Comparison of ENCODE assay signal across 25 mouse cellular contexts in the genomic region with DNA sequence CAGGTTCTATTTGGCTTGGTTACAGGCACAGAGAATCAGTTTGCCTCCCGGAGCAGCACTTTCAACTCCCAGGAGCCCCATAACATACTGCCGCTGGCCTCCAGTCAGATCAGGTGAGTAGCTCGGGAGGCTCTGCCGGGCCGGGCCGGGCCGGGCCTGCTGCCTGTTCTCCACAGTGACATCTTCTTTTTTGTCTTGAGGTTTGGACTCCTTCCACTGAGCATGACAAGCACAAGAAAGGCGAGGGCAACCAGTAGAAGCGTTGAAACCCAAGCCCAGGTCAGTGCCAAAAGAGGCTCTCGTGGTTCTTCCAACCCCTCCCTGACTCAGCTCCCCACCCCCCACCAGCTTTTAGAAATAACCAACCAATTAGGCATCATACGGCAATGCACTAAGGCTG. TPM values are rescaled to one million over a fixed set of nuclear protein-coding genes. Genes with fewer than 3 reads are reported as not detected.
DNase-seq lines count a peak whose midpoint lies in the region; ATAC-seq lines count a peak whose summit lies in the region.
"Had no signal": no experiment of that assay in that cellular context is flagged by ENCODE, and none has a peak within 500 bp of the region (broad histone marks: within the 10 kb centered on the region; RNA-seq: fewer than 3 reads in every experiment).

No protein-coding gene starts in this region.

- H3K4me3 ChIP-seq in hindbrain, embryonic 16.5 days (ENCODE audit: low read length), result no peak overlapping the region
- H3K4me3 ChIP-seq: embryonic facial prominence, embryonic 15.5 days; heart, embryonic 10.5 days; limb, embryonic 13.5 days; liver, embryonic 12.5 days had no signal

- no peak overlapping the region for H3K4me2 ChIP-seq in hindbrain, embryonic 16.5 days (ENCODE audit: low read length)
- H3K4me2 ChIP-seq: embryonic facial prominence, embryonic 15.5 days; limb, embryonic 13.5 days; liver, embryonic 12.5 days had no signal

- peaks cover 51% of the 10 kb centered on the region for H3K36me3 ChIP-seq in hindbrain, embryonic 16.5 days (ENCODE audit: control insufficient read depth, insufficient read depth, low read length)

- H3K27ac ChIP-seq in hindbrain, embryonic 16.5 days (ENCODE audit: low read depth, low read length), result no peak overlapping the region
- H3K27ac ChIP-seq: embryonic facial prominence, embryonic 15.5 days; heart, embryonic 10.5 days; hindbrain, postnatal 0 days; limb, embryonic 13.5 days; liver, embryonic 12.5 days had no signal

- no peaks in the 10 kb centered on the region for H3K27me3 ChIP-seq in hindbrain, embryonic 16.5 days (replicated peaks; ENCODE audit: control insufficient read depth, insufficient read depth, low read length)
- H3K27me3 ChIP-seq: CH12.LX; embryonic facial prominence, embryonic 15.5 days; limb, embryonic 13.5 days; liver, embryonic 12.5 days had no signal

- peak; percentile 36 for ATAC-seq in granulocyte monocyte progenitor cell, adult 5-6 weeks (replicated peaks; ENCODE audit: poor library complexity, severe bottlenecking)
- no peak for ATAC-seq in hindbrain, embryonic 16.5 days
- ATAC-seq: forebrain, embryonic 16.5 days; hindbrain, postnatal 0 days; intestine, embryonic 16.5 days; liver, embryonic 12.5 days had no signal

- peaks cover 8% of the 10 kb centered on the region; the same call in 1 of the 2 replicates for H3K4me1 ChIP-seq in hindbrain, embryonic 16.5 days (ENCODE audit: control insufficient read depth, insufficient read depth, low read depth, low read length)
- H3K4me1 ChIP-seq: embryonic facial prominence, embryonic 15.5 days had no signal

- no peaks in the 10 kb centered on the region for H3K9me3 ChIP-seq in hindbrain, embryonic 16.5 days (ENCODE audit: control insufficient read depth, low read length)
- H3K9me3 ChIP-seq: embryonic facial prominence, embryonic 15.5 days; G1E; heart, embryonic 10.5 days; limb, embryonic 13.5 days; liver, embryonic 12.5 days had no signal

- DNase-seq in cerebellum, adult 18-20 months, result peak; percentile 39 to 45
- DNase-seq in cerebellum, postnatal 36 days, result no peak
- peak; percentile 82 for DNase-seq in 3134 (ENCODE audit: extremely low read depth, insufficient read length, low spot score)
- peak; percentile 17 for DNase-seq in NIH3T3 (ENCODE audit: low read depth)
- DNase-seq in ovary, postnatal 36 days (ENCODE audit: low spot score), result no peak
- no peak for DNase-seq in adrenal gland, postnatal 14 days
- DNase-seq: adrenal gland, postnatal 25 days; heart, postnatal 4 days; kidney, adult 9 months; kidney, postnatal 14 days; lung, adult 18-20 months; lung, postnatal 14 days; midbrain, embryonic 14.5 days had no signal

- no peak overlapping the region for H3K9ac ChIP-seq in hindbrain, embryonic 16.5 days (ENCODE audit: low read depth, low read length)
- H3K9ac ChIP-seq: embryonic facial prominence, embryonic 15.5 days; limb, embryonic 13.5 days; liver, embryonic 12.5 days had no signal

- WGBS in hindbrain, embryonic 16.5 days, result 84% methylated on average over 11 of the region's 11 CpGs

RNA-seq across cellular contexts. Expression of gene Slc39a11, which starts 11.1 kb away (rescaled TPM):
- total RNA-seq in granulocyte monocyte progenitor cell, adult 5-6 weeks (2014; fragmentation: Nextera tagmentation), result 24.8 and 37.0 TPM in 2 replicates
- 30.5 and 36.9 TPM in 2 replicates for total RNA-seq in granulocyte monocyte progenitor cell, adult 5-6 weeks (2017)
- 37.1 and 40.1 TPM in 2 replicates for polyA plus RNA-seq in hindbrain, embryonic 16.5 days (2015; fragmentation: Nextera tagmentation; extraction: Ambion mirVana)
- 13.7 and 17.5 TPM in 2 replicates for total RNA-seq in adrenal gland, postnatal 14 days (2021)

RNA-seq across cellular contexts. Expression of gene Cog1, which starts 12.0 kb away (rescaled TPM):
- total RNA-seq in granulocyte monocyte progenitor cell, adult 5-6 weeks (2014; fragmentation: Nextera tagmentation), result 39.1 and 63.6 TPM in 2 replicates
- 11.3 and 22.8 TPM in 2 replicates for total RNA-seq in granulocyte monocyte progenitor cell, adult 5-6 weeks (2017)
- 35.3 and 38.5 TPM in 2 replicates for polyA plus RNA-seq in hindbrain, embryonic 16.5 days (2015; fragmentation: Nextera tagmentation; extraction: Ambion mirVana)
- 30.8 and 31.9 TPM in 2 replicates for total RNA-seq in adrenal gland, postnatal 14 days (2021)

RNA-seq across cellular contexts. Expression of gene Fam104a, which starts 23.0 kb away (rescaled TPM):
- total RNA-seq in granulocyte monocyte progenitor cell, adult 5-6 weeks (2014; fragmentation: Nextera tagmentation), result 14.4 and 15.6 TPM in 2 replicates
- 17.6 and 25.0 TPM in 2 replicates for total RNA-seq in granulocyte monocyte progenitor cell, adult 5-6 weeks (2017)
- polyA plus RNA-seq in hindbrain, embryonic 16.5 days (2015; fragmentation: Nextera tagmentation; extraction: Ambion mirVana), result 39.1 and 42.2 TPM in 2 replicates
- total RNA-seq in adrenal gland, postnatal 14 days (2021), result 25.7 and 28.5 TPM in 2 replicates

RNA-seq across cellular contexts. Expression of gene D11Wsu47e, which starts 23.3 kb away (rescaled TPM):
- total RNA-seq in granulocyte monocyte progenitor cell, adult 5-6 weeks (2014; fragmentation: Nextera tagmentation), result 10.4 and 28.3 TPM in 2 replicates
- total RNA-seq in granulocyte monocyte progenitor cell, adult 5-6 weeks (2017), result 6.4 and 19.0 TPM in 2 replicates
- polyA plus RNA-seq in hindbrain, embryonic 16.5 days (2015; fragmentation: Nextera tagmentation; extraction: Ambion mirVana), result 22.9 and 24.5 TPM in 2 replicates
- 15.9 and 18.2 TPM in 2 replicates for total RNA-seq in adrenal gland, postnatal 14 days (2021)

RNA-seq across cellular contexts. Expression of gene Sstr2, which starts 41.8 kb away (rescaled TPM):
- 0.13 and 1.2 TPM in 2 replicates for total RNA-seq in granulocyte monocyte progenitor cell, adult 5-6 weeks (2014; fragmentation: Nextera tagmentation)
- total RNA-seq in granulocyte monocyte progenitor cell, adult 5-6 weeks (2017), result not detected in 2 replicates
- 32.3 and 32.5 TPM in 2 replicates for polyA plus RNA-seq in hindbrain, embryonic 16.5 days (2015; fragmentation: Nextera tagmentation; extraction: Ambion mirVana)
- total RNA-seq in adrenal gland, postnatal 14 days (2021), result 2.4 and 2.6 TPM in 2 replicates
- total RNA-seq: CH12.LX; heart, postnatal 4 days; megakaryocyte, adult 5-6 weeks had no signal
- polyA plus RNA-seq: G1E had no signal

Comparison
In these comparisons a context has a peak if more than half of its experiments do, and no peak if none do; other contexts are left out.
1. DNase-seq: peak in cerebellum, adult 18-20 months (2 of 2), 3134 (single experiment) and NIH3T3 (single experiment); none in cerebellum, postnatal 36 days (0 of 2), ovary, postnatal 36 days (single experiment) and adrenal gland, postnatal 14 days (single experiment).